Mouse (Mus musculus) gastrocnemius, postnatal 36 days (tissue): Measurements from ENCODE around the gene Hoxd13. TPM values are rescaled to one million over a fixed set of nuclear protein-coding genes. Genes with fewer than 3 reads are reported as not detected.

ENCODE experiments used
- DNase-seq, 2 experiments: peaks; one replicate each; pipeline ENCODE4 v3.0.0; 2022
- intact Hi-C: fragments of 180-260 bp; cut with DNase I; formaldehyde crosslinking; loops from one replicate; pipeline ENCODE4 v1.15.1; 2025
- microRNA-seq, 2 experiments: library from miRNA; unstranded; fragments of <30 nt; microRNA quantifications; one replicate each; pipeline ENCODE4 v1.2.0; 2021
- total RNA-seq, 2 experiments: library from RNA; stranded (reverse); gene quantifications; 2 replicates each; pipeline ENCODE4 v1.2.3; 2021

Gene Hoxd13
- total RNA-seq, 2 experiments from 2014 or later, result not detected

GRCm38 (mm10) chr2:74720384-74720783 is 52.3 kb downstream of the Hoxd13 start:
- intact Hi-C loops, result no loop called here
- no peak for DNase-seq

- intact Hi-C loops, result no loop called here
- DNase-seq, result no peak
Observed at GRCm38 (mm10) chr2:74720955-74721491, 52.9 kb downstream of the Hoxd13 start.

Small RNA genes lying within 50 kb of the gene (microRNA-seq; reads per million reads assigned to microRNA genes)
- gene Gm44463, result 0 reads per million in 2 experiments

Other genes starting within 250 kb of the Hoxd13 start
- 10 to 100 TPM; 47.6 to 50.4 TPM for gene Lnpk, start 88.9 kb upstream of the Hoxd13 start, total RNA-seq
- gene Evx2, start 8.8 kb upstream of the Hoxd13 start, total RNA-seq, result not detected
- gene Hoxd12, start 6.7 kb downstream of the Hoxd13 start, total RNA-seq, result not detected
- not detected for gene Hoxd11, start 11.2 kb downstream of the Hoxd13 start, total RNA-seq
- 1 to 10 TPM; 3.8 to 4.6 TPM for gene Hoxd10, start 23.6 kb downstream of the Hoxd13 start, total RNA-seq
- gene Hoxd9, start 29.4 kb downstream of the Hoxd13 start, total RNA-seq, result 10 to 100 TPM; 16.7 to 16.8 TPM
- 10 to 100 TPM; 38.1 to 38.5 TPM for gene Hoxd8, start 36.3 kb downstream of the Hoxd13 start, total RNA-seq
- under 1 TPM in 1 of 2 experiments, not detected in 1; 0.32 TPM for gene Hoxd3, start 43.6 kb downstream of the Hoxd13 start, total RNA-seq
- gene Hoxd4, start 43.6 kb downstream of the Hoxd13 start, total RNA-seq, result 1 to 10 TPM; 1.1 to 1.5 TPM
- gene Gm28230, start 58.4 kb downstream of the Hoxd13 start, total RNA-seq, result under 1 TPM in 1 of 2 experiments, not detected in 1; 0.12 TPM
- gene Hoxd1, start 94.7 kb downstream of the Hoxd13 start, total RNA-seq, result not detected
- 10 to 100 TPM; 26.1 to 32.9 TPM for gene Mtx2, start 157.5 kb downstream of the Hoxd13 start, total RNA-seq